Mouse (Mus musculus) liver, postnatal 0 days (tissue): Measurements from ENCODE around the gene Prdx6.

ENCODE experiments used
- CTCF ChIP-seq: sonication (generic); IDR thresholded peaks from 2 replicates; pipeline ENCODE4 v1.5.1; 2016; ENCODE audit warnings: antibody characterized with exemption, low read depth
- EP300 ChIP-seq: IDR thresholded peaks from 2 replicates; pipeline ENCODE4 v1.6.1; 2016; ENCODE audit warnings: antibody characterized with exemption, low read depth, mild to moderate bottlenecking

GRCm38 (mm10) chr1:161252901-161253300 lies 1.9 kb upstream of the Prdx6 start:
- no peak for TF ChIP-seq CTCF
- TF ChIP-seq EP300 = no peak
